Mouse (Mus musculus) liver, embryonic 11.5 days (tissue): ENCODE measurements around the gene Lst1. TPM values are rescaled to one million over a fixed set of nuclear protein-coding genes. Genes with fewer than 3 reads are reported as not detected.

ENCODE experiments used
- ATAC-seq: fragments of 200-750 bp; cut with Nextera tagmentation; replicated peaks from 2 replicates; pipeline ENCODE4 v1.8.0; 2017; ENCODE audit warnings: moderate number of reproducible peaks, mild to moderate bottlenecking, moderate TSS enrichment, moderate library complexity; ENCODE audit not compliant: low FRiP score
- DNase-seq: peaks from one replicate; pipeline ENCODE4 v3.0.0-alpha.2; 2017; ENCODE audit warnings: low spot score
- H3K27ac ChIP-seq: fragments of 300-500 bp; sonication (generic); 2 replicates; pipeline ENCODE4 v1.5.1; 2014; ENCODE audit warnings: mild to moderate bottlenecking, low read depth, low read length, control low read depth
- H3K27me3 ChIP-seq: fragments of 300-500 bp; sonication (generic); replicated peaks from 2 replicates; pipeline ENCODE4 v1.6.1; 2014; ENCODE audit warnings: low read length, mixed read lengths; ENCODE audit not compliant: control insufficient read depth, insufficient read depth
- H3K36me3 ChIP-seq: fragments of 300-500 bp; sonication (generic); 2 replicates; pipeline ENCODE4 v1.6.1; 2014; ENCODE audit warnings: mild to moderate bottlenecking, low read length, moderate library complexity, mixed read lengths; ENCODE audit not compliant: control insufficient read depth, insufficient read depth
- H3K4me1 ChIP-seq: fragments of 300-500 bp; sonication (generic); replicated peaks from 2 replicates; pipeline ENCODE4 v1.6.1; 2014; ENCODE audit warnings: low read length, mixed read lengths; ENCODE audit not compliant: control insufficient read depth, insufficient read depth
- H3K4me2 ChIP-seq: fragments of 300-500 bp; sonication (generic); 2 replicates; pipeline ENCODE4 v1.6.1; 2014; ENCODE audit warnings: mild to moderate bottlenecking, control low read depth, moderate library complexity
- H3K4me3 ChIP-seq: fragments of 300-500 bp; sonication (generic); 2 replicates; pipeline ENCODE4 v1.5.1; 2014; ENCODE audit warnings: low read depth, low read length, control low read depth
- H3K9ac ChIP-seq: fragments of 300-500 bp; sonication (generic); 2 replicates; pipeline ENCODE4 v1.6.1; 2014; ENCODE audit warnings: low read depth, low read length, control low read depth
- H3K9me3 ChIP-seq: fragments of 300-500 bp; sonication (generic); 2 replicates; pipeline ENCODE4 v1.6.1; 2016; ENCODE audit warnings: low read length, inconsistent platforms, mixed read lengths; ENCODE audit not compliant: control insufficient read depth
- WGBS: fragments of 180-500 bp; shearing (Covaris S2); extraction: QIAGEN DNeasy Blood & Tissue Kit; methylation state at CpG from one replicate; pipeline ENCODE4 v1.1.7; 2014; 5-methylcytosine and 5-hydroxymethylcytosine counted together
- polyA plus RNA-seq: library from polyadenylated mRNA; unstranded; fragments of >200 nt; fragmentation: Nextera tagmentation; extraction: Ambion mirVana; gene quantifications from 2 replicates; pipeline ENCODE4 v1.2.1, GENCODE M21; 2014

Lst1 gene
- polyA plus RNA-seq, 1 experiment from 2014 or later, result 28.1 TPM

DNA sequence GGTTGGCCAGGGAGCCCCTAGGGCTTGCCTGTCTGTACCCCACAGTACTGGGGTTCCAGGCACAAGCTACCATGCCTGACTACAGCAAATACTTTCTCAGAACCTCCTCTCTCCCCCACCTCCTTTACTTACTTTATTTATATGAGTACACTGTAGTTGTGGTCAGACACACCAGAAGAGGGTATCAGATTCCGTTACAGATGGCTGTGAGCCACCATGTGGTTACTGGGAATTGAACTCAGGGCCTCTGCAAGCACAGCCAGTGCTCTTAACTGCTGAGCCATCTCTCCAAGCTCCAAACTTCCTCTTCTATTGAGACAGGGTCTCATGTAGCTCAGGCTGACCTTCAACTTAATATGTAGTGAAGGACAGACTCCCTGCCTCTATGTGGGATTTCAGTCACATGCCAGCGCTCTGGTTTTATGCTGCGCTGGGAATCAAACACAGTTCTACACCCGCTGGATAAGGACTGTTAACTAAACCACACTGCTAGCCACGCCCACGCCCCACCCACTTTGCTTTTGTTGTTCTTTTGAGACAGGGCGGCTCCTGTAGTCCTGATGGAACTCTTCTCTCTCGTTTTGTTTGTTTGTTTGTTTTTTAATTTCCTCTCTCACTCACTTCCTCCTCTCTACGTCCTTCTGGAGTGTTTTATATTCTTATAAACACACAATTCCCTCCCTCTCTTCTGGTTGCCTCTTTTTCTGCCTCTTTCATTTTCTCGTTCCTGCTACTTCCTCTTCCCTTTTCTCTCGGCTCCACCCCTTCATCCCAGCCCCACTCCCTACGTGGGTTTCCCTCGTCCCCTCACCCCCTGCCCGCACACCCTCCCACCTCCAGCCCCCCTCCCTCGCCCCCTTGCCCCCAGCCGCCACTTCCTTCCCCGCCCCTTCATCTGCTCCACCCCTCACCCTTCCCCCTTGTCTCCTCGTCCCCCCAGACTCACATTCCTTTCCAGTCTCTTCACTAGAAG is 2.3 kb downstream of the Lst1 start:
- H3K4me2 ChIP-seq, result peak overlapping the region; percentile 67
- H3K9me3 ChIP-seq, result no peaks in the 10 kb centered on the region
- peak overlapping the region; percentile 81 for H3K27ac ChIP-seq
- ATAC-seq (peak; percentile 67; the same call in 1 of the 2 replicates), DNase-seq (peak; percentile 75)
- H3K27me3 ChIP-seq, result no peaks in the 10 kb centered on the region
- peaks cover 14% of the 10 kb centered on the region for H3K4me1 ChIP-seq
- under 1% methylated on average over 18 of the region's 18 CpGs for WGBS
- peak overlapping the region; percentile 60 for H3K9ac ChIP-seq
- H3K4me3 ChIP-seq, result peak overlapping the region; percentile 58
- H3K36me3 ChIP-seq, result no peaks in the 10 kb centered on the region

DNA sequence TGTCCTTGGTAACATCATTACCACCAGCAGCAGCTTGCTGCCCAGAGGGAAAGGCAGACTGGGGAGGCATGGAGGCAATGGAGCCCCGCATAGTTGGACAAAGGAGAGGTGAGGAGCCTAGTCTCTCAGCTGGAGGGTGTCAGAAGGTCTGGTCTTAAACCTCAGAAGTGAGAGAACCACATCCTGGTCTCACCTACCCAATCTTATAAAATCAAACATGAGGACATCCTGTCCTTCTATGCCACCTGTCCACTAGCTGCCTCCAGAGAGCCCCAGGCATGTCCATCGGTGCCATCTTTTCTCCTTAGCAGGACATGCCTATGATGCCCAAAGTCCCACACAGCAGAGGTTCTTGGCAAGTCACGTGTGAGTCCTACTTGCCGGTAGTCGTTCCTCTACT is 8.1 kb downstream of the Lst1 start:
- Histone ChIP-seq H3K4me1 (0 out of 2 replicates have a peak, but pooled peaks cover 2% of the 10 kb centered on the region), H3K4me2 (no peak overlapping the region), H3K9ac (no peak overlapping the region), H3K27ac (no peak overlapping the region), H3K4me3 (no peak overlapping the region), H3K36me3 (no peaks in the 10 kb centered on the region), H3K27me3 (no peaks in the 10 kb centered on the region), H3K9me3 (no peaks in the 10 kb centered on the region)
- no peak for DNase-seq
- WGBS, result 76% methylated on average over 5 of the region's 5 CpGs
- no peak for ATAC-seq

DNA sequence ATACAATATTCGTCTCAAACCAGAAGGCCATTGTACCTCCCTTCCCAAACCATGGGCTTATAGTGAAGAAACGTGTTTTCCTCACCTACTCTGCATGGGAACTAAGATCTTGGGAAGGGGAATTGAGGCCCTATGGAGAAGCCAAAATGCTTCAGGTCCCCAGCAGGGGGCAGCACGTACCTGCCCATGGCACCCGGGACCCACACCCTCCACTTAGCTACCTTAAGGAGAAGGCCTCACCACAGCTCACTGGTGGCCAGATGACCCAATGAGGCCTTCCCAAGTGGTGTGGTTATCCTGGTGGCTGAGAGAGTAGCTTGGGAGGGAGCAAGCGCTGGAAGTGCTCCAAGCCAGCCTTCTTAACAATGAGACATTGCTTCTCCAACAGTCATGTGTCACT is 9.7 kb downstream of the Lst1 start:
- H3K4me1 ChIP-seq, result 0 out of 2 replicates have a peak, but pooled peaks cover 2% of the 10 kb centered on the region
- DNase-seq, result peak; percentile 65
- H3K4me2 ChIP-seq, result no peak overlapping the region
- ATAC-seq, result peak; percentile 76
- WGBS, result 10% methylated on average over 5 of the region's 5 CpGs
- no peak overlapping the region for H3K27ac ChIP-seq
- no peak overlapping the region for H3K9ac ChIP-seq
- no peaks in the 10 kb centered on the region for H3K9me3 ChIP-seq
- H3K36me3 ChIP-seq, result no peaks in the 10 kb centered on the region
- no peak overlapping the region for H3K4me3 ChIP-seq
- H3K27me3 ChIP-seq, result no peaks in the 10 kb centered on the region; the same call in 1 of the 2 replicates

DNA sequence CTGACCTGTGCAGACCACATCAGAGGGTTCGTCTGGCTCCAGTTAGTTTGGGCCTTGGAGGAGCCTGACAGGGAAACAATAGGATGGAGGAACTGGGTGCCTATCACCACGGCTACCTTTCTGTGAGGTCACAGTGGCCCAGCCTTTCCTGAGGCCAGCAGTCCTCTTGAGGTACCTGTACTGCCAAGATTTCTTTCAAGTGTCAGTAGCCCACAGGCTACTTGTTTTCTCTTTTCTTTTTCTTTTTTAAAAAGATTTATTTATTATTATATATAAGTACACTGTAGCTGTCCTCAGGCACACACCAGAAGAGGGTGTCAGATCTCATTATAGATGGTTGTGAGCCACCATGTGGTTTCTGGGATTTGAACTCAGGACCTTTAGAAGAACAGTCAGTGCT is 12.3 kb downstream of the Lst1 start, which contains the start of gene Aif1:
TSS of gene Aif1 (minus strand) at position 101 of the 400 bp plus-strand sequence.
- no peak within 1 kb of the TSS for H3K9ac ChIP-seq
- ATAC-seq, result no peak
- no peaks in the 10 kb centered on the region for H3K9me3 ChIP-seq
- H3K36me3 ChIP-seq, result no peaks in the 10 kb centered on the region
- no peak within 1 kb of the TSS for H3K4me3 ChIP-seq
- H3K27ac ChIP-seq, result no peak within 1 kb of the TSS
- H3K4me2 ChIP-seq, result no peak within 1 kb of the TSS
- 0 out of 2 replicates have a peak, but pooled peaks cover 2% of the 10 kb centered on the region for H3K4me1 ChIP-seq
- no peaks in the 10 kb centered on the region; the same call in 1 of the 2 replicates for H3K27me3 ChIP-seq
- DNase-seq, result no peak
- 59% methylated on average over 2 of the region's 2 CpGs for WGBS

DNA sequence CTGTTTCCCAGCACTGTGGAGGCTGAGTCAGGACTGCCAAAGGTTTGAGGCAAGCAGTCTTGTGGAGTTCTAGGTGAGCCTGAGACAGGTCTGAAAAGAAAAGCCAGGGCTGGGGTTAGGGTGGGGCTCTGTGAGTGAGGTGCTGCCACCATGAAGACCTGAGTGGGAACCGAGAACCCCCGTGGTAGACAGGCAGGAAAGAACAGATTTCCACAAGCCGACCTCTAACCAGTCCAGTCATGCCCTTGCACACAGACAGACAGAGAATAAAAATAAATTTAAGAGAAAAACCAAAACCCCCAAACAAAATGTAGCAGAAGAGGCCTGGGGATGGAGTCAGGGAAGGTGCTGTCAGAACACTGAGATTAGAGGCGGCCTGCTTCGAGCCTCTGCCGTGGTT is 12.9 kb downstream of the Lst1 start:
- Histone ChIP-seq H3K9me3 (no peaks in the 10 kb centered on the region), H3K4me3 (no peak overlapping the region), H3K27me3 (no peaks in the 10 kb centered on the region; the same call in 1 of the 2 replicates), H3K36me3 (no peaks in the 10 kb centered on the region), H3K9ac (no peak overlapping the region), H3K4me1 (0 out of 2 replicates have a peak, but pooled peaks cover 2% of the 10 kb centered on the region), H3K27ac (no peak overlapping the region), H3K4me2 (no peak overlapping the region)
- DNase-seq, result no peak
- no peak for ATAC-seq
- WGBS, result 78% methylated on average over 6 of the region's 6 CpGs

DNA sequence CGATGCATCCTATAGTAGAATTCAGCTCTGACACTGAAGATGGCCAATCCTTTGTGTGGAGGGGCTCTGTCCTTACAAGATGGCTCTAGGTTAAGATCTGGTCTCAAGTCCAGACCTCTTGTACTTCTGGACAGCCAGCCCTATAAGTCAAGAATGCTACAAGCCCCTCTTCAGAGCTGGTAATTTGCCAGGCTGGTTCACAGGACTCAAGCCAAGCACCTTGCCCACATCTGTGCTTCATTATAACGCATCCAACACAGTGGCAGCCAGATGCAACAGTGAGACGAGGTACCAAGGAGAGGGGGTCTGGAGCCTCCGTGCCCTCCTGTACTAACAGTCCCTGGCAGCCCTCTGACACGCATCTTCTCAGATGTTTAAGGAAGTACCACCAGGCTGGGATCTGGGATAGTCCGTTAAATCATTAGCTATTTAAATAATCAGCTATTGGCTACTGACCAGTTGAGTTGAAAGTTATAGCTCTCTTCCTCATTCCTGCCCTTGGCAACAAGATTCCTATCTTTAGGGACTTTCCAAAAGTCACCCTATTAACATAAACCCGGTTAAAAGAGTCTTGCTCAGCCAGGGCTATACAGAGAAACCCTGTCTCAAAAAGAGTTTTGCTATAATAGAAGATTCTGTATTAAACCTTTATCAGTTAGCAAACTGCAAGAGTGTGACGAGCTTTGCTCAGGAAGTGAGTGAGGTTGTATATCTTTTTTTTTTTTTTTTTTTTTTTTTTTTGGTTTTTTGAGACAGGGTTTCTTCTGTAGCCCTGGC is 13.8 kb downstream of the Lst1 start:
- ATAC-seq (no peak), DNase-seq (no peak)
- Histone ChIP-seq H3K9ac (no peak overlapping the region), H3K36me3 (no peaks in the 10 kb centered on the region), H3K4me1 (0 out of 2 replicates have a peak, but pooled peaks cover 2% of the 10 kb centered on the region), H3K9me3 (no peaks in the 10 kb centered on the region), H3K27me3 (no peaks in the 10 kb centered on the region; the same call in 1 of the 2 replicates), H3K27ac (no peak overlapping the region), H3K4me3 (no peak overlapping the region), H3K4me2 (no peak overlapping the region)
- 62% methylated on average over 8 of the region's 8 CpGs for WGBS

DNA sequence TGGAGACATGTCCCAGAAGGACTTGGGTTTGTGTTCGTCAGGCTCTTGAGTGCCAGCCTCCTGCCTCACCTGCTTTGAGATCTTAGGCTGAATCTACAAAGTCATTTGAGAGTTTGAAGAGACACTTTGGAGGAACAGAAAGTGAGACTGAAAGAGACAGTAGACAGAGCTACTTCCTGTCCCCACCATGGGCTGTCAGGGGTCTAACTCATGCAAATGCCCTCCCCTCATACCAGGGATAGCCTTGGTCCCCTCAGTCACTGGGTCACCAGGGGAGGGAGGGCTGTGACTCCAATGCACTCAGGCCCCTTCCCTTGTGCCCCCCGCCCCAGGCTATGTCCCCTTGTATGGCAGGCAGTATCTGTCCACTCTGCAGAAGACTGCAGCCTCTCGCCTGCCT is 14.9 kb downstream of the Lst1 start:
- ATAC-seq (no peak), DNase-seq (no peak)
- no peak overlapping the region for H3K9ac ChIP-seq
- H3K36me3 ChIP-seq, result no peaks in the 10 kb centered on the region
- H3K4me1 ChIP-seq, result no peaks in the 10 kb centered on the region
- H3K4me3 ChIP-seq, result no peak overlapping the region
- no peak overlapping the region for H3K4me2 ChIP-seq
- 71% methylated on average over 3 of the region's 3 CpGs for WGBS
- no peaks in the 10 kb centered on the region for H3K9me3 ChIP-seq
- no peak overlapping the region for H3K27ac ChIP-seq
- no peaks in the 10 kb centered on the region; the same call in 1 of the 2 replicates for H3K27me3 ChIP-seq

DNA sequence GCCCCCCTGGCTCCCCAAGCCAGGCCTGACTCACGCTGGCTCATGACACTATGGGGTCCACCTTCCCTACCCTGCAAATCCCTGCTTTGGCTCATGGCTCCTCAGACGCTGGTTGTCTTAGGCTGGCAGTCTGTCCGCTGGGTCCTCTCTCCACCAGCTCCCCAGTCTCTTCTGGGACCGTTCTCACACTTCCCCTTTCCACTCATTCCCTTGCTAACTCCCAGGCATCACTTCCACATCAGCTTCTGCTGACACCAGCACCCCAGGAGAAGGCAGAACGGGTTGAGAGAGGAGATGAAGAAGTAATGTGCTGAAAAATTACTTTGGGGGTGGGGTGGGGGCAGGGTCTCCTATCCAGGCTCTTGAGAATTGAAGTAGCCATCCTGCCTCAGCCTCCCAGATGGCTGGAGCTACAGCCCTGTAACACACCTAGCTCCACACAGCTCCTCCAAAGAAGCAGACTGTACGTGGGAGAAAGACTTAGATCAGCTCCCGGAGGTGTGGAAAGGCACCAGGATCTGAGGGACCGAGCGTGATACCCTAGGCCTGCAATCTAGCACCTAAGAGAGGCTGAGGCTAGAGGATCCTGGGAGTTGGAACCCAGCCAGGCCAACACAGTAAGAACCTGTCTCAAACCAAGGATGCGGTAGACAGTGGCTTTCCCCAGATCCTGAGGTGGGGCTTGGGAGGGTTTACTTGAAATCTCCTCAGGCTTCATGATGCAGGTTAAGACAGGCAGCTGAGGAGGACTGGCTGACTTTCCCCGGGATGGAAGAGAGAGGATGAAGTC is 15.6 kb downstream of the Lst1 start:
- Histone ChIP-seq H3K27me3 (no peaks in the 10 kb centered on the region; the same call in 1 of the 2 replicates), H3K36me3 (no peaks in the 10 kb centered on the region), H3K9me3 (no peaks in the 10 kb centered on the region), H3K4me1 (no peaks in the 10 kb centered on the region), H3K4me3 (no peak overlapping the region), H3K4me2 (no peak overlapping the region), H3K27ac (0 out of 2 replicates have a peak overlapping the region, but pooled peaks have one; percentile 19), H3K9ac (no peak overlapping the region)
- WGBS, result 65% methylated on average over 11 of the region's 11 CpGs
- DNase-seq (no peak), ATAC-seq (no peak)
